Mouse (Mus musculus): ENCODE measurements at regions not wholly inside any gene's neighbourhood (a gene's known extent, or its start where the extent isn't known, plus 50 kb on each side); places are given as distances from the start of the nearest gene placed in this dataset.
A peak's percentile ranks its signal among the peaks of the same experiment; 100 is the strongest.
"Not testable (repeated sequence)": the region's sequence is repeated elsewhere in the genome, so short reads cannot be mapped to it uniquely, and the experiment has no call there.

DNA sequence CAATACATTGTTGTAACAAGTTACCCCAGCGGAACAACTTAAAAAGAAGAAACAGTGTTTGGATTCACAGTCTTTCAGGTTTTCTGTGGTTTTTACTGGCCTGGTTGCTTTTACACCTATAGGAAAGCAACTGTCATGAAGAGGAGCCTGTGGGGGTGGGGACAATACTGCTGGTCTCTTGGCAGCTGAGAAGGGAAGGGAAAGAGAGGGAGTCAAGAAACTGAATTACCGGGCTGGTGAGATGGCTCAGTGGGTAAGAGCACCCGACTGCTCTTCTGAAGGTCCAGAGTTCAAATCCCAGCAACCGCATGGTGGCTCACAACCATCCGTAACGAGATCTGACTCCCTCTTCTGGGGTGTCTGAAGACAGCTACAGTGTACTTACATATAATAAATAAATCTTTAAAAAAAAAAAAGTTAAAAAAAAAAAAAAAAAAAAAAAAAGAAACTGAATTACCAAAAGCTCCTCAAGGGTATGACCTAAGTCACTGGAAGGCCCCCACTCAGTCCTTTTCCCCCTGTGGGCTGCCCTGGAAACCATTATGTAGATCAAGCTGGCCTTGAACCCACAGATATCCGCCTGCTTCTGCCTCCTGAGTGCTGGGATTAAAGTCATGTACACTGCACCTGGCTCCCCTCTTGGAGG is 114.3 kb upstream of the Nebl start:
- DNase-seq (ENCODE audit: low read depth, low spot score): not testable (repeated sequence)

DNA sequence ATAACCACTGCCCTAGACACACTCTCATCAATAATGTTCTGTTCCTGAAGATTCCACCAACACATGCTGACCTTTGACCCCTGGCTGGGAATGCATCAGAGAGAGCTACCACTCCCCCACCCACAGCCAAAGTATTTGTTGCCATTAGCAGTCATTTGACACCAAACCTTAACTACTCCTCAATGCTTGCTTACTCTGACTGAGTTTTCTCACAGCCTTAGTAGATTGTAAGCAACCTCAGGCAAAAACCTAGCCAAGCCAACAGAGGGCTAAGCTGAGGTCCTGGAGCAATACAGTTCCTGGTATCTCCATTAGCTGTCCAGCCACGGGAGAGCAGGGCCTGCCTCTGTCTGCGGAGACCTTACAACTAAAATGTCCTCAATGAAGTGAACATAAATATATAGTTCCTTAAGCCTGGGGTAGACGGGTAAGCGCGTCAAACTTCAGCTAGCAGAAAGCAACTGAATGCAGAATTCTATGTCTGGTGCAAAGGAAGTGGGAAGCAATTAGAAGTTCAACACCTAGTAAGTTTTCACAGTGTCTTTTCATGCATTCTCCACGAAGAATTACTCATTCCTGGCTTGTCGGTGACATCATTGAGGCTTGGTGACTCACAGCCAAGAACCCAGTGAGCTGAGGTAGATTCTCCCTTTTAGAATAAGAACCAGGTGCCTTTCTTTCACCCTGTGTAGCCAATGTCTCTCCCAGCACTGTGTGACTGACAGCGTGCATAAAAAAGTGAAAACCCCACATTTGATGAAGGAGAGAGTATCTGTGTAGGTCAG is 113.6 kb upstream of the Nebl start:
- no peak for DNase-seq (ENCODE audit: low read depth, low spot score)

- DNase-seq (ENCODE audit: low read depth, low spot score): no peak
These were observed 110.7 kb upstream of the Nebl start for GRCm38 (mm10) chr2:17841963-17842362.

DNA sequence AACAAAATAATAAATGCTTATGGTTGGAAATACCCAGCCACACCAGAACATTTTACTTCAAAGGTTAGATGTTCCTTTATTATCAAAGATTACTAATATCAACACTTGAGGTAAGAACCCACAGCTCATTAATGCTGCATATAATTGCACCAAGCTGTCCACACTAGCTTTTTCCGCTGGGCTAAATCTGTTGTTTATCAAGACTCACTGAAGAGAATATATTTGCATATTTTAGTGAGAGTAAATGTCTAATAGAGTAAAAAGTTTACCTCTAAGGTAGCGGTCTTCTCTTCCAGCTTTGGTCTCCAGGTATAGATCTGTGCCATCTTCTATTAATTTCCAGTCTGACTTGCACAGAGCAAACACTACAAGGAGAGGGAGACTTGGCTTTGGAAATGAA is 110.3 kb upstream of the Nebl start:
- DNase-seq (ENCODE audit: low read depth, low spot score): no peak

- DNase-seq (ENCODE audit: low read depth, low spot score): no peak
These were observed 109.8 kb upstream of the Nebl start for GRCm38 (mm10) chr2:17840941-17841498.

DNA sequence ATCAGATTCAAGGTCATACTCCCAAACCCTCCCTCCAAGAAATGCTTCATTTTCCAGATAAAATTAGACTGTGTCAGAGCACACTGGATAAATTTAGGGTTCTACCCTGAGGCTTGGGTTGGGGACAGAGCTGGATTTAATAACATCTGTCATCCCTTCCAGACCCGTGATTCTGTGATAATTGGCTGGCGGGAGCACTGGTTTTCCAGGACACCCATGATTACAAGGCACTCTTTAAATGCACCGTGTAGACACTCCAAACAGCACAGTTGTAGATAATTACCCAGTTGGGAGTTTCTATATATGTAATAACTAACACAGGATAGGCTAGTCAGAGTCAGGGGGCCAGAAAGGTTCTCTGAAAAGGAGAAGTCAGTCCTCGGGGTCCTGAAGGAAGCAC is 108.4 kb upstream of the Nebl start:
- DNase-seq (ENCODE audit: low read depth, low spot score): no peak

GRCm38 (mm10) chr2:17838859-17839581 is 107.8 kb upstream of the Nebl start:
- DNase-seq (ENCODE audit: low read depth, low spot score): no peak

GRCm38 (mm10) chr2:17838381-17838680 is 107.1 kb upstream of the Nebl start:
- DNase-seq (ENCODE audit: low read depth, low spot score): no peak

DNA sequence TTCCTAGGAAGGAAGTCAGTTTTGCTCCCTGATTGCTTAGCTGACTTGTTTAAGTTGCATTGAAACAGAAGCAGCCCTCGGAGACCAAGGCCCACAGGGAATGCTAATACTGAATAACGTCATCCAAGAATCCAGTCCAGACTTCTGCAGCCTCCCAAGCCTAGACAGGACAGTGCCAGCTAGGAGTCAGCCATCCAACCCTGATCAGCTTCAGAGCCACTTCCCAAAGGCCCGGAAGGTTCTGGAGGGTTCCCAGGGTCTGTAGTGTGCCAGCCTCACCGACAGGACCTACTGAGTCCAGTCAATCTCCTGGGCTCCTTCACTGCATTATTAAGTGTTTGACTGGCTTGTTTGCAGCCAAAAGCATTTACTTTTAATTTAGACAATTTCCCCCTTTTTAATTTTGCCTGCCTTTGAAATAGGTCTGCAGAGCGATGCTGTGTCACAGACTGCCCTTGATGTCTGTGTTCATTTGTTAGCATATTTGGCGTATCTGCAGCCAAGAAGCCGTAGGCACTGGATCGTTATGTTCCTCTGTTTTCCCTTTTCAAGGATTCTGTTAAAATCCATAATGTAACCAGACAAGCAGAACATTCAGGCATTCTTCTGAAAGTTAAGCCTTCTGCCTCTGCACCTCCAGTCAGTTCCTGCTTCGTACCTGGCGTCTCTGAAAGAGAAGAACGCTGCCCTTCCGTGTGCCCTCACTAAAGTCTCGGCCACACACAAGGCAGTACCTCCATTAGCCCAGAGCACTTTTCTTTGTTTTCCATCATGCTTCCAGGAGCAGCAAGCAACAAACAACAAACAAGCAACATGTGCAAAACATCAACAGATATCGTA is 106.5 kb upstream of the Nebl start:
- DNase-seq (ENCODE audit: low read depth, low spot score): no peak

GRCm38 (mm10) chr2:17832726-17833125 is 101.5 kb upstream of the Nebl start:
- DNase-seq (ENCODE audit: low read depth, low spot score): no peak

DNA sequence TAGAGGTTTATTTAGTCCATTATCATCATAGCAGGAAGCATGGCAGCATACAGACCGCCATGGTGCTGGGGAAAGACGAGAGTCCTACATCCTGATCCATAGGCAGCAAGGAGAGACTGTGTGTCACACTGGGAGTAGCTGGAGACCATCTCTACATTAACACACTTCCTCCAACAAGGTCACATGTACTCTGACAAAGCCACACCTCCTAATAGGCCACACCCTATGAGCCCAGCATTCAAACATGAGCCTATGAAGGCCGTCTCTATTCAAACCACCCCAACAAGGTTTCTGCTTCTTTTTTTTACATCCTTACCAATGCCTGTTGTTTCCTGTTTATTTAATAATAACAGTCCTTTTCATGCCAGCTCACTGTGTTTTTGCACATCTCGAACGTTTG is 99.0 kb upstream of the Nebl start:
- no peak for DNase-seq (ENCODE audit: low read depth, low spot score)

- DNase-seq (ENCODE audit: low read depth, low spot score): no peak
These were observed 94.0 kb upstream of the Nebl start for GRCm38 (mm10) chr2:17825271-17825670.

GRCm38 (mm10) chr2:17824176-17824575 is 92.9 kb upstream of the Nebl start:
- DNase-seq (ENCODE audit: low read depth, low spot score): no peak

DNA sequence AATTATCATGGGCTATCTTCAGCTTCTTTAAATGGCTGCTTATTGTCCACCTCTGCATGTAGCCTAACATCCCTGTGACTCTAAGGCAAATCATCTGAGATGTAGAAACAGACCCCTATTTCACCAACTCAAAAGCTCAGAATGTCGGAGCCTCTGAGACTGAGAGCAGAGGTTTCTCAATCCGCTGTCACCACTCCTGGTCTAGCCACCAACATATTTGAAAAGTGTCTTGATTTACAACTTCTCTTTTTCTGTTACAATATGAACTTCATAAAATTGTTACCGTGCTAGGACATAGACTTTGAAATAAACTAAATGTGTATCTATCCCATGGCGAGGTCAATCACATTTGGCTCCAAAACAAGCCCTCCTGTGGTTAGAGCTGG is 91.3 kb upstream of the Nebl start:
- DNase-seq (ENCODE audit: low read depth, low spot score): no peak

DNA sequence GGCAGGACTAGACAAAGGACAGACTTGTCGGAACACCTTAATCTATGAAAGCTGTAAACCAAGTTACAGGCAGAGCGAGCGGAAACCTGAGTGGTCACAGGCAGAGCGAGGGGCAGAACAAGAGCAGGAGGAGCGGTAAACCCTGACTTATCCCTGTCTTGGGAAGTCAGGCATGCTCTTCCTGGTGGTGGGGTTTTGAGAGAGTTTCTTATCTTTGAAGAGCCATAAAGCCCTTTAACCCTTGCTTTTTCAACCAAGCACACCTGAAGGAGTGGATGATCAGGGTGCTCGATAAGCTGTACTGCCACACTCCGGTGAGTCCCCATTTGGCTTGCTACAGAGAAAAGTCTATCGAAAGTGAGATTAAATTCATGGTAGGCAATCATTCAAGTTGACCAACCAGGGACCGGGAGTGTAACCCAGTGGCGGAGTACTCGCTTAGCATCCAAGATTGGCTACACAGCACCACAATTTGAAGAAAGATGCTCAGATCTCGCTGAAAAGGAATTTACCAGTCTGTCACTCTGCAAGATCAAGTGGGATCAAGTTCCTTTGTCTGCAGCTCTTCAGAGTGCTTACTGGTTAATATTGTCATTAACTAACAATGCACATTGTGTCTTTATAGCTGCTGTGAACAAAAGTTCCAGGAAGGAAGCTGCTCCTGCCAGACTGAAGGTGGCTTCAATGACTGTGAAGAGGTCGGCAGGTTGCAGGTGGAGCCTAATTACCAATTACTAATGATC is 90.8 kb upstream of the Nebl start:
- no peak for DNase-seq (ENCODE audit: low read depth, low spot score)

DNA sequence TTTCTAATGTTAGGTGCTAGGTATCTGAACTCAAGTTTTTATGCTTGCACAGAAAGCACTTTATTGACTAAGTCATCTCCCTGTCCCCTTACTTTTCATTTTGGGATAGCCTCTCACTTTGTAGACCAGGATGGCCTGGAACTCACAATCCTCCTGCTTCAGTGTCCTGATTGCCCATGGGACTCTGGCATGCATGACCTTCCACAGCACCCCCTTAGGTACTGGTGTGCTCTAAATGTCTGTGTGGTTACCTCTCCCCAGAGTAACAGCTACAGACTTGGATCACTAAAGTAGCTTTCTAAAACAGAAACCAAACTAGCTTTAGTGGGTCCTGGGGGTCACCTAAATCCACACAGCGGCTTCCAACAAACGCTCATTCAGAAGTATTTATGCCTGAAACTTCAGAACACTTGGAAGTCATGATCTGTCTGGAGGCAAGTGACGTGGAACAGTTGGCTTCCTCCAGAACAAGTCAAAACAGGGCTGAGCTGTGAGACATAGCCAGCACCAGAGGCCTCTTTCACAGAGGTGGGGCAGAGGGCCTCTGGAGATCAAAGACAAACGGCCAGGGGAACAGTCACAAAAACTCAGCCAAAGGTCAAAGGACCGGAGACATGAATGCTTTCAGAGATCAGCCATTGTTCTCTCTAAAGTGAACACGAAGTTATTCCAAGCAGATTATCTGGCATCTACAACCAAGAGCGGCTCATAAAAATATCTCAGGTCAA is 80.8 kb upstream of the Nebl start:
- peak; percentile 3 for DNase-seq (ENCODE audit: low read depth, low spot score)
